Mouse (Mus musculus): ENCODE measurements around the gene Tfap2a.

Tfap2a gene

DNA sequence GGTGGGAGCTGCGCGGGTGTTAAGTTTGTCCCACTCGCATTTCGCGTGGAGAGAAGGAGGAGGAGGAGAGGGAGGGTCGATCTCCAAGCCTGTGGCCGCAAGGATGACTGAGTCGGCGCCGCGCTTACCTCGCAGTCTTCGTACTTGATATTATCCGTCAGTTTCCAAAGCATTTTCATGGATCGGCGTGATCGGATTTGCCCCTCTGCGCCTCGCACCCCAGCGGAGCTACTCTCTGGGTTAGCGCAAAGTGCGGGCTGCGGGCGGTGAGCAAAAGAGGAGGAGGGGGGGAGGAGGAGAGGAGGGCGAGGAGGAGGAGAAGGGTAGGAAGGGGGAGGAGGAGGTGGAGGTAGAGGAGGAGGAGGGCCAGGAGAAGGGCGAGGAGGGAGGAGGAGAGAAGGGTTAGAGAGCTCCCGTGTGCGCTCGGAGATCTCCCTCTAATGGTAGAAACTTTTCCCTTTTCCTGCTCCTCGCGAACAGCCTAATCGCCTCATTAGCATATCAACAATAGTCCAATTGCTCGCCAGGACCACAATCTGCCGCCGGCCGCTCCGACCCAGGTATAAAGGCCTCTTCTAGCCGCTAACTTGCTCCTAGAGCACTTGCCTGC is 4.5 kb downstream of the Tfap2a start:
- DNase-seq: peak; percentile 79

DNA sequence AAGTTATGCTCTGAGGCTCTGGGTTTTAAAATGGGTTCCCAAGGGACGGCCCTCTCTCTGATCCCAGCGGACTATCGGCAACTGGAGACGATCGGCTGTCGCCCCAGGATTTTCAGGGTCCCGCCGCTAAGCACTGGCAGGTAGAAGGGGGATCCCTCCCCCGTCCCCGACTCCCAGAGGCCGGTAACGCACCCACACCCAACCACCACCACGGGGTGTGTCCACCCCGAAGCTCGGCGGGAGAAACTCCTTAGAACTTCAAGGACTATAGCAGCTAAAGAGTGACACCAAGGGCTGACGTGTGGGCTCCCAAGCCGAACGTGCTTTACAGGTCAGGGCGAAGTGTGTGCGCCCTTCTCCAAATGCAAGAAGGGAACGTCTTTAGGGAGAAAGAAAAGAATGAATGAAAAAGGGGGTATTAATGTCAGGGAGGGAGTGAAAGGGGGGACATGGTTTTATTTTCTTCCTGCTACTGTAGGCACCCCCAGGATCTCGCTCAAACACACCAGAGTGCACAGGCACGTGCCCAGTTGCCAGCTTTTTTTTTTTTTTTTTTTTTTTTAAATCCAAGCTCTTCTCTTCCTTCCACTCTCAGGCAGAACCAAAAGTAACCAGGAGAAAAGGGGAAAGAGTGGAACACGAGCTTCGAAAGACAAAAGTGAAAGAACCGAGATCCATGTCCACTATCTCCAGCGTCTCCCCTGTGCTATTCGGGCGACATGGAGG is 5.2 kb downstream of the Tfap2a start:
- peak; percentile 56 for DNase-seq

DNA sequence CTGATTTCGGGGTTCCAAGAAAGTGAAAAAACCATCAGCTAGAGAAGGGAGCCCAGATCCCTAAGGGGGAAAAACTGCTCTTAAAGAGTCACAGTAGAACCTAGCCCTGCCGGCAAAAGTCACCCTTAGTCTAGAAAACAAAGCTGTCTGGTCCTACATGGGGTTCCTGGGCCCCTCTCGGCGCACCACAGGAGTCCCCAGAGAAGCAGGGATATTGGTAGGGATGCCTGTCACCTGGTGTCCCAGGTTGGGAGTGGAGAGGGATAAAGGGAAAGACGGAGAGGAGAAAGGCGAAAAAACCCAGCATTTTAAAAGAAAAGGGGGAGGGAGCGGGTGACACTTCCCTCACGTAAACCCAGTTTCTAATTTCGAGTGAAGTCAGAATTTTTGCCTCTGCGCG is 6.1 kb downstream of the Tfap2a start:
- DNase-seq: peak; percentile 20

GRCm38 (mm10) chr13:40731179-40731841 is 6.9 kb downstream of the Tfap2a start:
- peak; percentile 76 for DNase-seq

DNA sequence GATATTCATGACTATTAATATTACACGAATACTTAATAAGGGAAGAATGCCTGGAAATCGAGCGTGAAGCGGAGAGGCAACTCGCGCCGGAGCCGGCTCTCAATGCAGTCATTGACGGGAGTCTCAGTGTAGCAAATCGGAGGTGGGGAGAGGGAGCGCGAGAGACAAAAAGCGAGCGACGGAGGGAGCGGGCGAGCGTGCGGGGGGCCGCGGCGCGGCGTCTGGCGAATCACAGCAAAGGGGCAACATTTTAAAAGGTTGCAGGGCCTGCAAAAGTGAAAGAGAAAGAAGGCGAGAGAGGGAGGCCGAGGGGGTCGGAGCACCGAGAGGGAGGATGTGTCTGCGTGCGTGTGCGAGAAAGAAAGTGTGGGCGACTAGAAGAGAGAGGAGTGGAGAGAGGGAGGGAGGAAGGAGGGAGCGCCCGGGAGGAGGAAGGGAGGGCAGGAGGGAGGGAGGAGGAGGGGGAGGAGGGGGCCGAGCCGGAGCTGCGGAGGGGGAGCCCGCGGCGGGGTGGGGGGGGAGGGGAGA is 7.5 kb downstream of the Tfap2a start:
- peak; percentile 88 for DNase-seq

DNA sequence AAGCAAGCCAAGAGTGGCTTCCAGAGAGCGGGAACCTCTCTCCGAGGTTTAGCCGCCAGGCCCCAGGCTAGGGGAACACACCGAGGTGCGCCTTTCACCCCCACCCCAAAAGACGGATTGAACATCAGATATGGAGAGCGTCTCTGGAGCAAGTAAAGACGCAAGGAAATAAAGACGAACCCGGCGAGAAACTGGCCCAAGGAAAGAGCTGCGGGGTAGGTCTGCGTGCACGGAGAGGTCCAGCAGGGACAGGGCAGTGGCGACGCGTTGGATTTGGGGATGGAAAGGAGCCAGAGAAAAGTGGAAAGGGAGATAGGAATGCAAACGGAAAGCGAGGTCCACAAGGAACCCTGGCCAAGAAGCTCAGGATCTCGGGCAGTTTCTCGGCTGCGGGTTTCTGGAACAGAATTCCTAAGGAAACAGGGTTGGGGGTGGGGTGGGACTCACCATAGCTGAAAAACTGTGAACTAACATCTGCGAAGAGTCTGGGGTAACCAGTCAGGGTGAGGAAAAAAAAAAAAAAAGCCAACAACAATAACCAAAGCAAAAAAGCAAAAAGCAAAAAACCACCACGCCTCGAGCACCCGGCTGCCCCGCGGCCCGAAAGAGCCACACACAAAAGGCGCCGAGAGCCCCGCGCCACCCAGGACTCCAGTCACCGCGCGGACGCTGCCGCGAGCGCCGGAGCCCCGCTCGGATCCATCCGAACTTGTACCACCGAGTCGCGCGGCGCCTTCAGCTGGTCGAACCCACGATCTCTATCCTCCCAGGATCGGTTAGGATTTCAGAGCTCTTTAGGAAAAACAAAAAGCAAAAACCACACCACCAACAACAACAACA is 8.4 kb downstream of the Tfap2a start:
- DNase-seq: peak; percentile 70

DNA sequence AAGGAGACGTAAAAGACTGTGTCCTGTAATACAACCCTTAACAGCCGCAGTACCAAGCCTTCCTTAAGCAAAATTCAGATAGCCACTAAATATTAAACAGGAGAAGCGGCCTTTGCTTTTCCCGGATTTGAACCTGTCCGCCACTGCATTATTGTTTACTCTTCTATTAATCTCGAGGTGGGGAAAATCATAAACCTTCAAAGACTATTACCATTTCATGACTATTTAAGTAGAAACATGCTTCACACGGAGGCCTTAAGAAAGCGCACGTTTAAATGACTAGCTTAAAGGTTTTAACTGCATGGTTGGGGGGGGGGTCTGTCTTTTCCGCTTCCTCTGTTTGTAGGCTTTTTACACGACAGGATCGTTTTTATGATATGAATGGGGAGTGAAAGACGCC is 9.1 kb downstream of the Tfap2a start:
- DNase-seq: peak; percentile 44

DNA sequence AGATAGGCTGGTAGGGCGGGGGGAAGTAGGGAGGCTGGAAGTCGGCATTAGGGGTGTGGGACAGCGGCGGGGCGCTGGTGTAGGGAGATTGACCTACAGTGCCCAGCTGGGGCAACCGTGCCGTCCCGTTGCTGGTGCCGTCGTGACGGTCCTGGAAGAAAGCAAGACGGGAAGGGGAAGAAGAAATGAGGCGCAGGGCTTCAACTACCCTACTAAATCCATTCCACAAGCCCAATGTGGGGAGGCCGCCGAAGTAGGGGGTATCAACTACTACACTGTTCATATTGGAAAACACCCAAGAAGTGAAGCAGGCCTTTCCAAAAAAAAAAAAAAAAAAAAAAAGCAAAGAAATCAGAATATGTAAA is 9.6 kb downstream of the Tfap2a start:
- DNase-seq: no peak

DNA sequence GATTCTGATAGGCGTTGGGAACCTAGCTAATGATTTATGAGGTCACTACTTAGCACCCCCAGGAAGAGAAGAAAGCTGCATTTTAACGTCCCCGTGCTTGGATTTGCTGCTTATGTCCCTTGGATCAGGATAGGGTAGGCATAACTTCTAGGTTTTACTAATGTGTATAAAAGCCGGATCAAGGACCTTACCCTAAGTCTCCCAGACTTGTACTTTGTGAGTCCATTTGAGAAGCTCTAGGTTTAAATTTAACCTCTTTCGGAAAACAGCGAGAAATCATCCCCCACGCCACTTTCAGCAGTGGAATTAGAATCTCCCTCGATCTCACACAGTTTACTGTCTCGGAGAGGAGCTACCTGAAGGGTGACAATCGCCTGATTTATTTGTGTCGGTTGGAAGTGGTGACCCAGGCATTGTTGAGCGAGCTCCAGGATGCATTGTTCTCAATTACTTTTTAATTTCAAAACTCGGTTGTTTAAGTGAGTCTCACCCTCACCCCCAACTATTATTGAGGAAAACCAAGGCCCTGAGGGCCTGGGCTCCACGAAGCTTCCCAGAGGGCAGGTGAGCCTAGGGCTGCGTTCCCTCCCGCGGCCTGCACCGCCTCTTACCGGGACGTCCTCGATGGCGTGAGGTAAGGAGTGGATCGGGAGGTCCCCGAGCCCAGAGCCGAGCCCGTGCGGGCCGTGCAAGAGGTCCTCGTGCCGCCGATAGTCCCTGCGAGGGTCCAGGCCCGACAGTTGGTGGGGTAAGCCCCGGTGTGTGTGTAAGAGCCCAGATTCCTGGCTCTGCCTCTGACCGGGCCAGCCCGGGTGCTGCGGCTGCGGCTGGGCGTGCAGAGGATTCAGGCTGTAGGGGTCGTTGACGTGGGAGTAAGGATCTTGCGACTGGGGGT is 10.2 kb downstream of the Tfap2a start:
- DNase-seq: peak; percentile 57

DNA sequence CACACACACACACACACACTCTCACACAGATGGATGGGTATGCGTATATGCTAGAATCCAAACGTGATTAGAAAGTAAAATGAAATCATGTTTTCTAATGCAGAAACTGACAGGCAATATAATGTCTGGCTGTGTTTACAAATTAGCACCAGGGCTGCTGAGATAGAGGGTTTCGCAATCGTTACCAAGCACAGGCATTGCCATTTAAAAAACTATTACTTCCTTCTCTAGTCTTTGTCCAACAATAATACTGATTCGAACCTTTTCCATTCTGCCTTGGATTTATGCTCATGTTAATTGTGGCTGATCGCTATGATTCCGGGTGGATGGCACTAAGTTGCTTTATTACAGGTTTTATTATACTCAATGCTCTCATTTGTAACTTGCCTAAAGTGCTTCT is 12.3 kb downstream of the Tfap2a start:
- DNase-seq: no peak

DNA sequence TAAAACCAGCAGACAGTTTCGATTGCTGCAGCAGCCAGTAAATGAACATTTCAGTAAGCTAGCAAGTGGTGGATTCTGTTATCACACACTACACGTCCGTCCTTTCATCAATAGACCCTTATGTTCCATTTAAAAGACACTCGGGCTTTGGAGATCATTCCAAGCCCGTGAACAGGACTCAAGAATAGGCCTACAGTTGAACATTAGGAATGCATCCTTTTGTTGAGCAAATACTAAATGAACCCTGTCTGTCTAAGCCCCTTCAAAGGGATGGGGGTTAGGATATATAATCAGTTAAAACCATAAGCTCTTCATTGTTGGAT is 14.6 kb downstream of the Tfap2a start:
- DNase-seq: no peak

GRCm38 (mm10) chr13:40722741-40723597 is 15.2 kb downstream of the Tfap2a start:
- DNase-seq: peak; percentile 96

GRCm38 (mm10) chr13:40719741-40720082 is 18.5 kb downstream of the Tfap2a start:
- DNase-seq: no peak

GRCm38 (mm10) chr13:40719066-40719740 is 19.0 kb downstream of the Tfap2a start:
- DNase-seq: no peak

DNA sequence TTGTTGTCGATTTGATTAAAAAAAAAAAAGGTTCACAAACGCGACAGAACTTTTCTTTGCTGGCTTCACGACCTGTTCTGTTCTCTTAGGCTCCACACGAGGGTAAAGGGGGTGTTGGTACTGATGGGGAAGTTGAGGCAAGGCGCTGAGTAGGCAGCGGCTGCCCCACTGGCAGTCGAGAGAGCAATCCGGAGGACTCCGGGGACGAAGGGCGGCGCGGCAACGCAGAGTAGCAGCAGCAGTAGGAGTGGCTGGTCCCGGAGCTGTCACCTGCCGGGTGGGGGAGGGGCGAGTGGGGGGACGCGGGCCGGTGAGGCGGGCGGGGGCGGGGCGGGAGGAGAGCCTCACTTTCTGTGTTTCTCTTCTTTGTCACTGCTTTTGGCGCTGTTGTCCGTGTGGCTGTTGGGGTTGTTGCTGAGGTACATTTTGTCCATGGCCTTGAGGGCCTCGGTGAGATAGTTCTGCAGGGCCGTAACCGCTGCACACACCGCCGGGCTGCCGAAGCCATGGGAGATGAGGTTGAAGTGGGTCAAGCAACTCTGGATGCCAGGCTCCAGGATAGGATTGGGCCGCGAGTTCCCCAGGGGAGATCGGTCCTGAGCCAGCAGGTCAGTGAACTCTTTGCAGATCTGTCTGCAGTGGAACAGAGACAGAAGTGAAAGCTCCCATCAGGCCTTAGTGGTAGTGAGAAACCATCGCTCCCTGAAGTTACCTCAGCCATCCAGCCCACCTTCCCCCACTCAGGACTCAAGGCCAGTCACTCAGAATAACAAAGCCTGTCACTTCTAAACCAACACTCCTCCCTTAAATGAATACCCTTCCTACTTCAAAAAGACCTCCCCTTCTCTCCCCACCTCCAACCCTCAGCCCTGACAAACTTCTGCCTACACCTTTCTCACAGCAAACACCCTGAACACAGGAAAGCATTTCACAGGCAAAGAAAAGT is 21.1 kb downstream of the Tfap2a start:
- DNase-seq: peak; percentile 34

GRCm38 (mm10) chr13:40714531-40714930 is 23.6 kb downstream of the Tfap2a start:
- DNase-seq: no peak

- no peak for DNase-seq
Observed at GRCm38 (mm10) chr13:40713681-40714080, 24.5 kb downstream of the Tfap2a start.

DNA sequence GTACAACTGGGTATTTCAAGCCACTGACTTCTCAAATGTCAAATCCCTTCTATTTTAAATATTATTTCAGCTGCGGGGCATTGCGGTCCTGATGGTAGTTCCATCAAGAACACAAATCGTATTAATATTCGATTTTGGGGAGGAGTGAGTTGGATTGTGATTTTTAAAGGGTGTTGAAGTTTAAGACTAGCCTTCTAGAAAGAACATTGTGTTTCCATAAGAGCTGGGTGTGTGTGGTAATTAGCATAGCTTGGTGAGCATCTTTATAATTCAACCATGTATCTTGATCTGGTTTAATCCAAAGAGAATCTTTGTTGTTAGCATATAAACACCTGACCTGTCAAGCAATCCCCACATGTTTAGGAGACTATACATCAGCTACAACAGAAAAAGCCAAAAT is 24.9 kb downstream of the Tfap2a start:
- no peak for DNase-seq

GRCm38 (mm10) chr13:40712526-40712832 is 25.7 kb downstream of the Tfap2a start:
- DNase-seq: no peak

Measured in embryo, embryonic 11 days (tissue).